Mouse (Mus musculus) liver, adult 2 months (tissue): ENCODE measurements around the gene Csk. TPM values are rescaled to one million over a fixed set of nuclear protein-coding genes. Genes with fewer than 3 reads are reported as not detected.
A peak's percentile ranks its signal among the peaks of the same experiment; 100 is the strongest.

Experiments
- DNase-seq: peaks from one replicate; pipeline ENCODE4 v3.0.0-alpha.2; 2011; ENCODE audit warnings: low read depth, low spot score; ENCODE audit errors: extremely low read depth
- H3K27ac ChIP-seq: fragments of 200-500 bp; replicated peaks from 2 replicates; pipeline ENCODE4 v1.5.1; 2012; ENCODE audit warnings: low read depth, mild to moderate bottlenecking, control low read depth, inconsistent platforms, low read length; ENCODE audit not compliant: insufficient read depth
- H3K27me3 ChIP-seq: fragments of 200-500 bp; 2 replicates; pipeline ENCODE4 v1.6.1; 2012; ENCODE audit warnings: mild to moderate bottlenecking, moderate library complexity, low read length, inconsistent platforms; ENCODE audit not compliant: control insufficient read depth, insufficient read depth
- H3K36me3 ChIP-seq: fragments of 200-500 bp; 2 replicates; pipeline ENCODE4 v1.6.1; 2012; ENCODE audit warnings: low read length, inconsistent platforms; ENCODE audit not compliant: control insufficient read depth, insufficient read depth
- H3K4me1 ChIP-seq: fragments of 200-500 bp; 2 replicates; pipeline ENCODE4 v1.6.1; 2011; ENCODE audit warnings: low read length; ENCODE audit not compliant: control insufficient read depth, insufficient read depth
- H3K4me3 ChIP-seq: fragments of 200-500 bp; 2 replicates; pipeline ENCODE4 v1.5.1; 2011; ENCODE audit warnings: low read depth, mild to moderate bottlenecking, control low read depth, low read length, moderate library complexity; ENCODE audit not compliant: insufficient read depth
- H3K79me2 ChIP-seq: fragments of 200-500 bp; 2 replicates; pipeline ENCODE4 v1.6.1; 2012; ENCODE audit warnings: inconsistent platforms, mild to moderate bottlenecking, low read length, moderate library complexity; ENCODE audit not compliant: control insufficient read depth, insufficient read depth
- H3K9ac ChIP-seq: fragments of 200-500 bp; 2 replicates; pipeline ENCODE4 v1.6.1; 2012; ENCODE audit warnings: low read depth, mild to moderate bottlenecking, control low read depth, inconsistent platforms, low read length
- CTCF ChIP-seq: fragments of 200-500 bp; IDR thresholded peaks from 2 replicates; pipeline ENCODE4 v1.5.1; 2011; ENCODE audit warnings: low read depth, low read length, control low read depth
- POLR2A ChIP-seq: fragments of 200-500 bp; IDR thresholded peaks from 2 replicates; pipeline ENCODE4 v1.6.1; 2011; ENCODE audit warnings: low read length, control low read depth; ENCODE audit not compliant: insufficient read depth; ENCODE audit errors: extremely low read depth
- WGBS: fragments of 180-500 bp; shearing (Covaris S2); methylation state at CpG from one replicate; pipeline ENCODE4 v1.1.7; 2018; 5-methylcytosine and 5-hydroxymethylcytosine counted together
- polyA plus RNA-seq: library from polyadenylated mRNA; depleted of rRNA; stranded (reverse); fragments of >200 nt; gene quantifications from 2 replicates; pipeline ENCODE4 v1.2.3, GENCODE M21; 2012
- total RNA-seq: library from RNA; depleted of rRNA; stranded (reverse); fragments of >200 nt; gene quantifications from 2 replicates; pipeline ENCODE4 v1.2.3, GENCODE M21; 2014

Csk gene
- total and polyA plus RNA-seq, 2 experiments, result 18.3 to 31.4 TPM

GRCm38 (mm10) chr9:57650786-57651311, 2.6 kb downstream of the Csk start:
- H3K4me3 ChIP-seq, result no peak overlapping the region
- no peaks in the 10 kb centered on the region for H3K36me3 ChIP-seq
- H3K4me1 ChIP-seq, result peaks cover 25% of the 10 kb centered on the region
- no peaks in the 10 kb centered on the region for H3K79me2 ChIP-seq
- H3K27me3 ChIP-seq, result no peaks in the 10 kb centered on the region
- DNase-seq, result no peak
- TF ChIP-seq CTCF (no peak), POLR2A (no peak)
- WGBS, result 70% methylated on average over 6 of the region's 6 CpGs
- peak overlapping the region; percentile 27; the same call in 1 of the 2 replicates for H3K27ac ChIP-seq
- no peak overlapping the region for H3K9ac ChIP-seq

GRCm38 (mm10) chr9:57650130-57650785, 3.2 kb downstream of the Csk start:
- H3K9ac ChIP-seq, result no peak overlapping the region
- H3K4me3 ChIP-seq, result no peak overlapping the region
- H3K36me3 ChIP-seq, result no peaks in the 10 kb centered on the region
- no peak for DNase-seq
- 93% methylated on average over 6 of the region's 6 CpGs for WGBS
- H3K27ac ChIP-seq, result peak overlapping the region; percentile 18
- TF ChIP-seq CTCF, result no peak
- TF ChIP-seq POLR2A, result no peak
- H3K27me3 ChIP-seq, result no peaks in the 10 kb centered on the region
- no peaks in the 10 kb centered on the region for H3K79me2 ChIP-seq
- H3K4me1 ChIP-seq, result peaks cover 26% of the 10 kb centered on the region

- Histone ChIP-seq H3K9ac (peak overlapping the region; percentile 70), H3K4me1 (peaks cover 41% of the 10 kb centered on the region), H3K27ac (peak overlapping the region; percentile 98), H3K36me3 (no peaks in the 10 kb centered on the region), H3K27me3 (no peaks in the 10 kb centered on the region), H3K79me2 (peaks cover 20% of the 10 kb centered on the region), H3K4me3 (no peak overlapping the region)
- 32% methylated on average over 4 of the region's 4 CpGs for WGBS
- TF ChIP-seq POLR2A, result no peak
- no peak for TF ChIP-seq CTCF
- DNase-seq, result no peak
Observed at GRCm38 (mm10) chr9:57647286-57648108, 5.9 kb downstream of the Csk start.

GRCm38 (mm10) chr9:57646551-57647103, 6.8 kb downstream of the Csk start:
- no peaks in the 10 kb centered on the region for H3K27me3 ChIP-seq
- H3K9ac ChIP-seq, result peak overlapping the region; percentile 70
- 35% methylated on average over 12 of the region's 12 CpGs for WGBS
- DNase-seq, result peak; percentile 92
- peak overlapping the region; percentile 98 for H3K27ac ChIP-seq
- no peaks in the 10 kb centered on the region for H3K36me3 ChIP-seq
- peaks cover 27% of the 10 kb centered on the region for H3K79me2 ChIP-seq
- TF ChIP-seq CTCF (no peak), POLR2A (0 out of 2 replicates have a peak, but pooled peaks have one; percentile 7)
- peak overlapping the region; percentile 24 for H3K4me3 ChIP-seq
- H3K4me1 ChIP-seq, result peaks cover 44% of the 10 kb centered on the region

- H3K9ac ChIP-seq, result peak overlapping the region; percentile 100
- no peaks in the 10 kb centered on the region for H3K27me3 ChIP-seq
- H3K79me2 ChIP-seq, result peaks cover 41% of the 10 kb centered on the region
- H3K27ac ChIP-seq, result peak overlapping the region; percentile 94
- under 1% methylated on average over 83 of the region's 85 CpGs for WGBS
- peak; percentile 68 for DNase-seq
- H3K36me3 ChIP-seq, result no peaks in the 10 kb centered on the region
- peak; percentile 82 for TF ChIP-seq POLR2A
- TF ChIP-seq CTCF, result peak; percentile 87
- peaks cover 56% of the 10 kb centered on the region for H3K4me1 ChIP-seq
- H3K4me3 ChIP-seq, result peak overlapping the region; percentile 96
Observed at GRCm38 (mm10) chr9:57644944-57645893, 8.2 kb downstream of the Csk start.
